Mouse (Mus musculus) bone marrow macrophage, adult 2 months (primary cell): Measurements from ENCODE around the gene Ttn.

Experiments
- CTCF ChIP-seq: IDR thresholded peaks from 2 replicates; pipeline ENCODE4 v1.5.1; 2012; ENCODE audit warnings: low read depth, mild to moderate bottlenecking, low read length, moderate library complexity
- POLR2A ChIP-seq: IDR thresholded peaks from 2 replicates; pipeline ENCODE4 v1.6.1; 2012; ENCODE audit warnings: mild to moderate bottlenecking, low read depth, low read length, borderline replicate concordance

GRCm38 (mm10) chr2:76672966-76673392, 309.4 kb downstream of the Ttn start, which contains the start of gene Fkbp7:
- no peak for TF ChIP-seq CTCF
- no peak for TF ChIP-seq POLR2A
